Mouse (Mus musculus) T-helper 1 cell (primary cell): Measurements from ENCODE around the gene Cpeb3.
"Not testable (repeated sequence)": the region's sequence is repeated elsewhere in the genome, so short reads cannot be mapped to it uniquely, and the experiment has no call there.

Experiments used
- in situ Hi-C: fragments of 300-600 bp; cut with MboI, MseI; formaldehyde crosslinking; loops from one replicate; pipeline ENCODE4 v1.15.1; 2025; ENCODE audit warnings: high pct_unique_total_duplicates

Gene Cpeb3

DNA sequence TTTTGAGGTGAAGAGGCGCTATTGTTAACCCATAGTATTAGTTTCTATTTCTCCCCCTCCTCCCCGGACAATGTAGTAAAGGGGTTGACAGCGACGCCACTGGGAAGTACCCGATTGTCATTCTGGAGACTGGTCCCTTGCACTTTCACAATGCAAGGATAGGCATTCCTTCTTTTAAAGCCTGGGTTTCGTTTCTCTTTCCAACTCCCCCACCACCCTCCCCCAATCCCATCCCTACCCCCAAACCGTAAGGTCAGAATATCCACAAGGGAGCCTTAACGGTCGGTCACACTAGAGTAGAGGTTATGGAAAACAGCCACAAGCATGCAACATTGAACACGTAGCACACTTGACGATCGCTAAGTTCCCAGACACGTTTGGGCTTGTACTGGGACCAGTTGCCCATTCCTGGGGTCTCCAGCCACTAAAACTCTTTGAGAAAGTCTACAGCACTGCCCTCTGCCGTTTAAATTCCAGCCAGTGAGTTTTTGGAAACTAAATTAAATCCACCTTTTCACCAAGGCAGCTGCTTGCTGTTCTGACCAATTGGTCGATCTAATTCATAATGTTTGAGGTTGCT lies at the start of gene Cpeb3:
Cpeb3 (minus strand) TSS at position 426 of the 580 bp plus-strand sequence.
- in situ Hi-C loops, result no loop called here

DNA sequence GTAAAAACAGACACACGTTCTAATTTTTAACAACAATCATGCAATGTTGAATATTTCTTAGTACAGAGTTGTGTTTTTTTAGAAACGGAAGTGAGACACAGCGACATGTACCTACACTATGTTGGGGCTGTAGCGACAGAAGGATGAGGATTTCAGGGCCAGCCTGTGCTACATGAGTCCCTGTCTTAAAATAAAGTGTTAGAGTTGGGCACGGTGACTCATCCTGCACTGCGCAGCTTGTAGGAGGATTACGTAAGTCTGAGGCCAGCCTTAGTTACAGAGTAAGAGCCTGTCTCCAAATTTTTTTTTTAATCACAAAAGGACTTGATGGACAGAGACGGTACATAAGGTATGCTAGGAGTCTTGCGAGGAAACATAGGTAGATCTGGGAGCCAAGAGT lies 46.9 kb upstream of the Cpeb3 start:
- in situ Hi-C loops, result no loop called here

DNA sequence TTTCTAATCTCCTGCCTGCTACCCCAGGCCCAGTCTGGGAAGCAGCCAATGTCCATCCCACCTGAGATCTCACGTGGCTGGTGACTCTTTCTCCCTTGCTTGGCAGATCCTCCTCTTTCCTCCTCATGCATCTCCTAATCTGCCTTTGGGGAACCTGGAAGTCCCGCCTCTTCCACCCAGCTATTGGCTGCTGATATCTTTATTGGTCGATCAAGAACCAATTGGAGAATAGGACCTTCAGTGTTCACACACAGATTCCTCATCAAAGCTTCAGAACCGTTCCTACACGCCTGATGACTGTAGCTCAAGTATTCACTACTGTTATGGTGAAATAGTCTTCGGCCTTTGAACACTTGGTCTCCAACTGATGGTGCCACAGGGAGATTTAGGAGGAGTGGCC lies 43.7 kb upstream of the Cpeb3 start:
- in situ Hi-C loops, result no loop called here

DNA sequence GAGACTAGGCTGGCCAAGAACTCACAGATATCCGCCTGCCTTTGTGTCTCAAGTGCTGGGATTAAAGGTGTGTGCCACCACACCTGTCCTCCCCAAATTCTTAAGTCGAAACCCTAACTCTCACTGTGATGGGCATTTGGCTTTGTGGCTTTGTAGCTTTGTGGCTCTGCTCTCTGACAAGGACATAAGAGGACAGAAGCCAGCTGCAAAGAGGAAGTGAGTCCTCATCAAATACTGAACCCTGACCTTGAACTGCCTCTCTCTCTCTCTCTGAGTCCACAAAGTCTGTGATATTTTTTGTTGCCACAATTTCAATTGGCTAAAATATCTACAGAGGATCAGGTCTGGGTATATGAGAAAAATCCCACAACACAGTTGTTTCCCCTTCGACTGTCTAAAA lies 39.8 kb upstream of the Cpeb3 start:
- in situ Hi-C loops, result no loop called here

DNA sequence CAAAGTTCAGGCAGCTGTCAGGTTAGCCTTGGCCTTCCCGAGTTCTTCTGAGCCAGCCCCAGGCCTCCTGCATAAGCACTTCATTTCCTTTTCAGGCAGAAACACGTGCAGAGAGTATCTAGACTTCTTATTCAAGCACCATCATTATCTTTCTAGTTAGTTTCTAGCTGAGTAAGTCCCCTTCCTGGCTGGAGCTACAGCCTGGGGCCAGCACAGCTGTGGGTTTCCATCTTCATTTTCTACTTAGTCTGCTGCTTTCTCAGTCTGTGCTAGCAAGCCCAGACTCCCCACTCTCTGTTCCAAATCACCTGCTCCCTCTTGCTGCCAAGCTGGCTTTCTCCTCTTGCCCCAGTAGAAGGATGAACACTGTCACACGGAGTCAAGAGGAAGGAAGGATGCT lies 38.5 kb upstream of the Cpeb3 start:
- in situ Hi-C loops, result no loop called here

DNA sequence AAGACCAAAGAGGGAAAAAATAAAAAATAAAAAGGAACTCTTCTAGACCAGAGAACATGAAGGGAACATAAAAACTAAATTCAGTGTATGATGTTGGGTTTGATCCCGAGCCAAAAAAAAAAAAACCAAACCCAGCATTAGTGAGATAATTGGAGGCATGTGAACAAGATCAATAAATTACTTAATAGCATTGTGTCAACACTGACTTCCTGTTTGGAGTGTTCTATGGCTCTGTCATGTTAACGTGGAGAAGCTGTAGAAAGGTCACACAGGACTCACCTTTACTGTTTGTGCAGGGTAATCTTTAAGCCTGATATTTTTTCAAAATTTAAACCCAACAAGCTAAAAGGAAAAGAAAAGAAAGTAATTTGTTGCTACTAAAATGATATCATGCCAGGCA lies 34.3 kb upstream of the Cpeb3 start:
- in situ Hi-C loops, result no loop called here

DNA sequence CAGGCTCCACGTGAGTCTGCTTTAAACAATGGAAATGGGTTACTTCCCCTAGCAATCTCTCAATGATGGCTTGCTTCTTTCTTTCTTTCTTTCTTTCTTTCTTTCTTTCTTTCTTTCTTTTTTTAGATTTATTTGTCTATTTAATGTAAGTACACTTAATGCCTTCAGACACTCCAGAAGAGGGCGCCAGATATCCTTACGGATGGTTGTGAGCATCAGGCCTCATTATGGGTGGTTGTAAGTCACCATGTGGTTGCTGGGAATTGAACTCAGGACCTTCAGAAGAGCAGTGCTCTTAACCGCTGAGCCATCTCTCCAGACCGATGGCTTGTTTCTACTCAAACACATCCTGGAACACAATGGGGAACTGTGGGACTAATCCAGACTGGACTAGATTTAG lies 32.8 kb upstream of the Cpeb3 start:
- in situ Hi-C loops, result no loop called here

DNA sequence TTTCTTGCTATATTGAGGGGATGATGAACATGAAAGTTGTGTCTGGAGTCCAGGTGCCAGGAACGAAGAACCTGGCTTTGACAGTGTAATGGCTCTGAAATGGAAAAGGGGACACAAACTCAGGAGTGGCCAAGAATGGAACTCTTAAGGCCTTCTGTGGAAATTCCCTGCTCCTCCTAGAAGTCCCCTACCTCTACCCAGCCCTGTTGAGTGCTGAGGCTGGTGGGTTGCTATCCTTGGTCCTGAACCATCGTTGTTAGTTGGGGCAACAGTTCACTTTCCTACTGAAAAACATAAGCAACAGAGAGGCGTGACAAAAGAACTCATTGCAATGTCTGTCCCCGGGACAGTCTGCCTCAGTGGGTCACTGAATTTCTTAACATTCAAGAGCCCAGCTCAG lies 30.7 kb upstream of the Cpeb3 start:
- in situ Hi-C loops, result loop anchor here (5.0 kb wide), 2 partner anchors 52 to 277 kb away; no protein-coding TSS in a partner anchor

GRCm38 (mm10) chr19:37238651-37239050 lies 30.2 kb upstream of the Cpeb3 start:
- in situ Hi-C loops, result loop anchor here (5.0 kb wide), 2 partner anchors 51 to 276 kb away; no protein-coding TSS in a partner anchor

DNA sequence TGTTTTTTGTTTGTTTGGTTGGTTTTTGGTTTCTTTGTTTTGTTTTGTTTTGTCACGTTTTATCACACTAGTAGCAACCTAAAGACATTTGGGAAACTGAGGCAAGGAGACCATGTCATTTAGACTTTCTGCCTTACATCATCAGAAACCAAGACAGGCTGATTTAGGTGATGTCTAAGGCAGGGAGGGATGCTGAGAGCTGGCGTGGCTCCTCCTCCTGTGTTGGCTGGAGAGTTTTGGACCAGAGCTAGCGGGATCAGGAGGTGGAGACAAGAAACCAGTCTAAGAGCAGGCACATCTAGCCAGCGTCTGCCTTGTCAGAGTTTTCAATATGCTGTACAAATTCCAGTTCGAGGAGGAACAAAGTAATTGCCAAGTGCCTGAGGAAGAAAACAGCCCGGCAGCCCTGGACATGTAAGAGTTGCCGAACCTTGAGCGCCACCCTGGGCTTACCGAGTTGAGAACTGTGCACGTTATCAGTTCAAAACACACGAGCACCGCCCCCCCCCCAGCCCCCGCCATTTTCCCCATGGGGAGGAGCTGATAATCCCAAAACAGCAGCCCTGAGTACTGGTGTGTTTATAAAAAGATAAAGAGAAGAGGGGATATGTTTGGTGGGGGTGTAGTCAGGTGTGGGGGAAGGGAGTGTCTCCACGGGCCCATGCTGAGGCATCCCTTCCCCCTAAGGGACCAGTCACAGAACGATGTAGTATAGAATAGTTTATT lies 29.5 kb upstream of the Cpeb3 start:
- in situ Hi-C loops, result loop anchor here (5.0 kb wide), 2 partner anchors 51 to 276 kb away; no protein-coding TSS in a partner anchor

GRCm38 (mm10) chr19:37237306-37237705 lies 28.9 kb upstream of the Cpeb3 start:
- in situ Hi-C loops, result loop anchor here (5.0 kb wide), 2 partner anchors 50 to 275 kb away; no protein-coding TSS in a partner anchor

GRCm38 (mm10) chr19:37235818-37236217 lies 27.4 kb upstream of the Cpeb3 start:
- in situ Hi-C loops, result loop anchor here (5.0 kb wide), 2 partner anchors 49 to 274 kb away; no protein-coding TSS in a partner anchor

- in situ Hi-C loops, result no loop called here
These were observed 25.4 kb upstream of the Cpeb3 start for GRCm38 (mm10) chr19:37233561-37234539.

DNA sequence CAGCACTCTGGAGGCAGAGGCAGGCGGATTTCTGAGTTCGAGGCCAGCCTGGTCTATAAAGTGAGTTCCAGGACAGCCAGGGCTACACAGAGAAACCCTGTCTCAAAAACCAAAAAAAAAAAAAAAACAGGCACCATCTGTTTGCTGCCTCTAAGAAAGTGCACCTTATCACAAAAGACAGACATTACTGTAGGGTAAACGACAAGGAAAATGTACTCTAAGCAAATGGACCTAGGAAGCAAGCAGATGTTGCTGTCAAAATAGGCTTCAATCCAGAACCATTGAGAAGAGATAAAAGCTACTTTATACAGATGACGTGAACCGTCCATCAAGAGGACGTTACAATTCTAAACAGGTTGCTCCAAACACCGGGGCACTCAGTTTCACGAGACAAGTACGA lies 24.2 kb upstream of the Cpeb3 start:
- in situ Hi-C loops, result not testable (repeated sequence)

GRCm38 (mm10) chr19:37225197-37225862 lies 16.9 kb upstream of the Cpeb3 start:
- in situ Hi-C loops, result no loop called here

GRCm38 (mm10) chr19:37214711-37215110 lies 6.3 kb upstream of the Cpeb3 start:
- in situ Hi-C loops, result no loop called here

GRCm38 (mm10) chr19:37211416-37211815 lies 3.0 kb upstream of the Cpeb3 start:
- in situ Hi-C loops, result no loop called here

- in situ Hi-C loops, result no loop called here
These were observed 2.1 kb upstream of the Cpeb3 start for GRCm38 (mm10) chr19:37210457-37210856.

DNA sequence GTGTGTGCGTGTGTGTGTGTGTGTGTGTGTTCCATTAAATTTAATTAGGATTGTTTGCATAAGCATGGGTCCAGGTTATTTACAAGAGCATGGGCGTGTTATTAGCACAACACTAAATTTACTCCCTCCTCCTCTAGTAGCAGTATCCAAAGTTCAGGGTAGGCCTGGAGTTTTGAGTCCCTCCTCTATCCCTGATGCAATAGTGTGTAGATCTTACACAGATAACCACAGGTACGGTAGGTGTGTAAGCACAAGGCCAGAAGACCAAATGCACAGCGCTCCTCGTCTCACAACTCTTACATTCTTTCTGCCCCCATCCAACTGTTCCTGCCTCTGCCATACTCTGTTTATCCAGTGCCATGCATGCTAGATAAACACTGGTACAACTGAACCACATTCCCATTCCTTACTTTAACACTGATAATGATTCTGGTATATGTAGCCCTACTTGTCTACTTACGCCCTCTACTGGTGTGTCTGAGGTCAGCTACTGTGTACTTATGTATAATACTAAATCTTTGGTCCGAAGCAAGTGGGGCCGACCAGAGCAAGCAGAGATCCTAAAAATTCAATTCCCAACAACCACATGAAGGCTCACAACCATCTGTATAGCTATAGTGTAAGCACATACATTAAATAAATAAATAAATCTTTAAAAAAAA lies 1.2 kb upstream of the Cpeb3 start:
- in situ Hi-C loops, result no loop called here

DNA sequence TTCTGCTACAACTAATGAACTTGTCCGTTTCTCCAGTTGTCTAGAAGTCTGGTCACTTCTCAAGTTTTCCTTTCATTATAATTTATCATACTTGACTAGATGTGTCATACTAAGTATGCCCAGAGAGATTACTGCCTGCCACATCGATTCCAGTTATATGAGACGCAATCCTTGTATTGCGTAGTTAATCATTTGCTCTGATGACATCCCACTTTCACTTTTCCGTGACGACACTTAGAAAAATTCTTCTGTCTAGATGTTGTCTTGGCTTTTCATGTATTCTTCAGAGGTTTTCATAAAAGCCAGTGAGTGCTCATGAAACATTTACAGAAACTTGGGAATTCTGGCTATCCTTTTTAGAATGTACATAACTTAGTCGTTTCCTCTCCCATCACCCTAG lies 585 bp upstream of the Cpeb3 start:
- in situ Hi-C loops, result no loop called here
